Mouse (Mus musculus) MEL (cell line): ENCODE measurements around the gene Nup214. TPM values are rescaled to one million over a fixed set of nuclear protein-coding genes. Genes with fewer than 3 reads are reported as not detected.

Source experiments
- DNase-seq: peaks from one replicate; pipeline ENCODE4 v3.0.0; 2011; ENCODE audit warnings: low read depth, low spot score
- H3K27ac ChIP-seq: 2 replicates; pipeline ENCODE4 v1.5.1; 2012; ENCODE audit warnings: low read depth, mild to moderate bottlenecking, control low read depth, low read length, moderate library complexity; ENCODE audit not compliant: control insufficient read depth
- H3K27me3 ChIP-seq, 2 experiments: fragments of 150-350 bp in 1 of 2; sonication (generic) in 1 of 2; 2 replicates each; pipeline ENCODE4 v1.6.1; 2012; ENCODE audit warnings: low read length in 2 of 2, mild to moderate bottlenecking in 2 of 2, improper control_type of control experiment in 1 of 2, moderate library complexity in 1 of 2; ENCODE audit not compliant: insufficient read depth in 2 of 2, control insufficient read depth in 1 of 2
- H3K36me3 ChIP-seq, 2 experiments: 2 replicates each; pipeline ENCODE4 v1.6.1; 2012 to 2014; ENCODE audit warnings: low read length in 2 of 2, improper control_type of control experiment in 1 of 2, inconsistent platforms in 1 of 2, mild to moderate bottlenecking in 1 of 2; ENCODE audit not compliant: insufficient read depth in 2 of 2, control insufficient read depth in 1 of 2
- H3K4me1 ChIP-seq, 2 experiments: fragments of 150-350 bp in 1 of 2; sonication (generic) in 1 of 2; 2 replicates each; pipeline ENCODE4 v1.6.1; 2012; ENCODE audit warnings: low read length in 2 of 2, improper control_type of control experiment in 1 of 2, mild to moderate bottlenecking in 1 of 2; ENCODE audit not compliant: insufficient read depth in 2 of 2, control insufficient read depth in 1 of 2
- H3K4me3 ChIP-seq, 2 experiments: fragments of 150-350 bp in 1 of 2; sonication (generic) in 1 of 2; 2 replicates each; pipeline ENCODE4 v1.5.1; 2012; ENCODE audit warnings: low read depth in 2 of 2, low read length in 2 of 2, mild to moderate bottlenecking in 2 of 2, moderate library complexity in 2 of 2, control low read depth in 1 of 2, improper control_type of control experiment in 1 of 2; ENCODE audit not compliant: control insufficient read depth in 1 of 2, insufficient read depth in 1 of 2
- H3K79me2 ChIP-seq: 2 replicates; pipeline ENCODE4 v1.6.1; 2012; ENCODE audit warnings: mild to moderate bottlenecking, low read length, moderate library complexity; ENCODE audit not compliant: control insufficient read depth, poor library complexity, insufficient read depth
- H3K9ac ChIP-seq: 2 replicates; pipeline ENCODE4 v1.6.1; 2012; ENCODE audit warnings: low read depth, mild to moderate bottlenecking, control low read depth, low read length, moderate library complexity; ENCODE audit not compliant: control insufficient read depth, poor library complexity, severe bottlenecking
- H3K9me3 ChIP-seq: fragments of 150-350 bp; sonication (generic); replicated peaks from 2 replicates; pipeline ENCODE4 v1.6.1; 2012; ENCODE audit warnings: mild to moderate bottlenecking, low read length, improper control_type of control experiment, moderate library complexity; ENCODE audit not compliant: insufficient read depth
- CHD1 ChIP-seq: IDR thresholded peaks from 2 replicates; pipeline ENCODE4 v1.6.1; 2012; ENCODE audit warnings: low read depth, mild to moderate bottlenecking, inconsistent platforms, low read length, improper control_type of control experiment
- CHD2 ChIP-seq: IDR thresholded peaks from 2 replicates; pipeline ENCODE4 v1.6.1; 2011; ENCODE audit warnings: low read length, improper control_type of control experiment
- CTCF ChIP-seq, 3 experiments: IDR thresholded peaks in 2 of 3; conservative IDR thresholded peaks in 1 of 3; 2 replicates each; pipeline ENCODE4 v1.5.1; 2011 to 2012; ENCODE audit warnings: low read length in 3 of 3, low read depth in 2 of 3, mild to moderate bottlenecking in 2 of 3, improper control_type of control experiment in 1 of 3, inconsistent platforms in 1 of 3, mixed read lengths in 1 of 3, moderate library complexity in 1 of 3; ENCODE audit not compliant: control insufficient read depth in 1 of 3, insufficient read depth in 1 of 3, poor library complexity in 1 of 3, severe bottlenecking in 1 of 3
- E2F4 ChIP-seq: IDR thresholded peaks from 2 replicates; pipeline ENCODE4 v1.6.1; 2011; ENCODE audit warnings: low read depth, low read length, improper control_type of control experiment, borderline replicate concordance
- ELF1 ChIP-seq: IDR thresholded peaks from 2 replicates; pipeline ENCODE4 v1.6.1; 2014; ENCODE audit warnings: low read depth, mild to moderate bottlenecking, inconsistent platforms, low read length, improper control_type of control experiment, moderate library complexity
- EP300 ChIP-seq, 2 experiments: IDR thresholded peaks; 2 replicates each; pipeline ENCODE4 v1.6.1; 2011; ENCODE audit warnings: improper control_type of control experiment in 2 of 2, low read length in 2 of 2, low read depth in 1 of 2, mild to moderate bottlenecking in 1 of 2
- HCFC1 ChIP-seq: IDR thresholded peaks from 2 replicates; pipeline ENCODE4 v1.6.1; 2012; ENCODE audit warnings: low read depth, mild to moderate bottlenecking, inconsistent platforms, low read length, improper control_type of control experiment, moderate library complexity
- MAFK ChIP-seq: IDR thresholded peaks from 2 replicates; pipeline ENCODE4 v1.6.1; 2011; ENCODE audit warnings: low read depth, mild to moderate bottlenecking, low read length, improper control_type of control experiment, borderline replicate concordance
- MAX ChIP-seq: IDR thresholded peaks from 2 replicates; pipeline ENCODE4 v1.6.1; 2011; ENCODE audit warnings: low read length, improper control_type of control experiment
- MAZ ChIP-seq: IDR thresholded peaks from 2 replicates; pipeline ENCODE4 v1.6.1; 2012; ENCODE audit warnings: low read depth, mild to moderate bottlenecking, inconsistent platforms, low read length, improper control_type of control experiment
- MEF2A ChIP-seq: IDR thresholded peaks from 2 replicates; pipeline ENCODE4 v1.6.1; 2014; ENCODE audit warnings: low read depth, mild to moderate bottlenecking, inconsistent platforms, low read length, improper control_type of control experiment; ENCODE audit not compliant: poor library complexity, insufficient replicate concordance, severe bottlenecking; ENCODE audit errors: extremely low read depth
- MYB ChIP-seq: IDR thresholded peaks from 2 replicates; pipeline ENCODE4 v1.6.1; 2011; ENCODE audit warnings: mild to moderate bottlenecking, low read depth, low read length, improper control_type of control experiment
- MYC ChIP-seq: IDR thresholded peaks from 2 replicates; pipeline ENCODE4 v1.6.1; 2011; ENCODE audit warnings: low read depth, mild to moderate bottlenecking, low read length, improper control_type of control experiment, moderate library complexity
- NRF1 ChIP-seq: IDR thresholded peaks from 2 replicates; pipeline ENCODE4 v1.6.1; 2014; ENCODE audit warnings: low read depth, mild to moderate bottlenecking, inconsistent platforms, low read length, improper control_type of control experiment, moderate library complexity; ENCODE audit not compliant: poor library complexity, insufficient read depth, severe bottlenecking
- POLR2A ChIP-seq, 2 experiments: IDR thresholded peaks; 2 replicates each; pipeline ENCODE4 v1.6.1; 2011 to 2012; ENCODE audit warnings: low read length in 2 of 2, mild to moderate bottlenecking in 2 of 2, control low read depth in 1 of 2, improper control_type of control experiment in 1 of 2, low read depth in 1 of 2, moderate library complexity in 1 of 2; ENCODE audit not compliant: control insufficient read depth in 1 of 2, insufficient read depth in 1 of 2, poor library complexity in 1 of 2
- RCOR1 ChIP-seq: IDR thresholded peaks from 2 replicates; pipeline ENCODE4 v1.6.1; 2012; ENCODE audit warnings: low read depth, mild to moderate bottlenecking, inconsistent platforms, low read length, improper control_type of control experiment
- SIN3A ChIP-seq: IDR thresholded peaks from 2 replicates; pipeline ENCODE4 v1.6.1; 2012; ENCODE audit warnings: low read length, improper control_type of control experiment, inconsistent platforms
- SMC3 ChIP-seq: IDR thresholded peaks from 2 replicates; pipeline ENCODE4 v1.6.1; 2011; ENCODE audit warnings: low read depth, low read length, improper control_type of control experiment
- TAL1 ChIP-seq: IDR thresholded peaks from 2 replicates; pipeline ENCODE4 v1.6.1; 2012; ENCODE audit warnings: mild to moderate bottlenecking, inconsistent platforms, low read length, moderate library complexity, mixed read lengths
- TBP ChIP-seq: IDR thresholded peaks from 2 replicates; pipeline ENCODE4 v1.8.0; 2011; ENCODE audit warnings: low read depth, low read length, improper control_type of control experiment
- TCF12 ChIP-seq: IDR thresholded peaks from 2 replicates; pipeline ENCODE4 v1.6.1; 2014; ENCODE audit warnings: low read depth, mild to moderate bottlenecking, inconsistent platforms, low read length, improper control_type of control experiment, moderate library complexity
- USF1 ChIP-seq: IDR thresholded peaks from 2 replicates; pipeline ENCODE4 v1.6.1; 2014; ENCODE audit warnings: low read depth, mild to moderate bottlenecking, inconsistent platforms, low read length, improper control_type of control experiment, moderate library complexity
- USF2 ChIP-seq, 2 experiments: IDR thresholded peaks; 2 replicates each; pipeline ENCODE4 v1.6.1; 2011 to 2012; ENCODE audit warnings: improper control_type of control experiment in 2 of 2, low read length in 2 of 2, borderline replicate concordance in 1 of 2, inconsistent platforms in 1 of 2, low read depth in 1 of 2, mild to moderate bottlenecking in 1 of 2; ENCODE audit not compliant: insufficient read depth in 1 of 2
- ZC3H11A ChIP-seq: IDR thresholded peaks from 2 replicates; pipeline ENCODE4 v1.6.1; 2012; ENCODE audit warnings: low read depth, mild to moderate bottlenecking, inconsistent platforms, low read length, improper control_type of control experiment
- ZMIZ1 ChIP-seq: IDR thresholded peaks from 2 replicates; pipeline ENCODE4 v1.6.1; 2012; ENCODE audit warnings: low read depth, mild to moderate bottlenecking, inconsistent platforms, low read length, improper control_type of control experiment, moderate library complexity
- ZNF384 ChIP-seq: IDR thresholded peaks from 2 replicates; pipeline ENCODE4 v1.6.1; 2012; ENCODE audit warnings: low read depth, mild to moderate bottlenecking, inconsistent platforms, low read length, improper control_type of control experiment
- polyA plus RNA-seq, 2 experiments: library from polyadenylated mRNA; stranded (reverse) in 1 of 2; unstranded in 1 of 2; fragments of >175 nt in 1 of 2; fragments of >200 nt in 1 of 2; gene quantifications; 2 replicates each; pipeline versions ENCODE4 v1.2.1 to v1.2.4; 2012; ENCODE audit warnings: low replicate concordance in 2 of 2, low read depth in 1 of 2; ENCODE audit not compliant: insufficient read length in 2 of 2, insufficient read depth in 1 of 2, missing spikeins in 1 of 2
- total RNA-seq: library from RNA; depleted of rRNA; stranded (reverse); fragments of 300-350 nt; gene quantifications from 2 replicates; pipeline ENCODE4 v1.2.3, GENCODE M21; 2012

Gene Nup214
- total and polyA plus RNA-seq, 3 experiments = 71.4 to 163 (median 78.6) TPM

DNA sequence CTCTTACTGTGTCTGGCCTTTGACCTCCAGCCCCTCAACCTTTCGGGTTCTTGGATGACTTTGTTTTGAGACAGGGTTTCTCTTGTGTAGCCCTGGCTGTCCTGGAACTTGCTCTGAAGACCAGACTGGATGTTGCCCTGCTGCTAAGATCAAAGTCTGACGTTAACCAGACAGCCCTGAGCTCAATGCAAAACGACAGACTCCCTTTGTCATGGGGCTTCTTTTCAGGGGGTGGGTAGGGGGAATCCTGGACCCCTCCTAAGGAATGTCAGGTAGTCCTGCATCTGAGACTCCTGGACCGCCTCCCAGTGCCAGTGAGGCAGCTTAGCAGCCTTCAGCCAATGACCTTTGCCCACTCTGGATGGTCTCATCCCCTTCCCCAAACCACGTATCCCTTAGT, 84.5 kb downstream of the Nup214 start:
- no peaks in the 10 kb centered on the region for H3K27me3 ChIP-seq
- H3K9me3 ChIP-seq = no peaks in the 10 kb centered on the region
- no peaks in the 10 kb centered on the region for H3K79me2 ChIP-seq
- H3K4me3 ChIP-seq = no peak overlapping the region
- H3K9ac ChIP-seq = no peak overlapping the region
- DNase-seq = no peak
- peaks cover 0 to 41% of the 10 kb centered on the region in 2 experiments; a peak in 2 of 4 replicates for H3K36me3 ChIP-seq
- no peak for TF ChIP-seq EP300 (IDR thresholded peaks at IDR 0.05; ENCODE audit: low read depth in 1 of 2, low read length in 2 of 2)
- TF ChIP-seq USF2 (IDR thresholded peaks at IDR 0.05; ENCODE audit: borderline replicate concordance in 1 of 2, insufficient read depth in 1 of 2, low read depth in 1 of 2, low read length in 2 of 2) = no peak
- no peak for TF ChIP-seq CHD2
- no peak for TF ChIP-seq MYC
- no peak for TF ChIP-seq TCF12
- no peak for TF ChIP-seq HCFC1
- no peak for TF ChIP-seq E2F4
- TF ChIP-seq MYB = no peak
- no peak for TF ChIP-seq TAL1
- no peak for TF ChIP-seq SIN3A
- no peak for TF ChIP-seq ZNF384
- TF ChIP-seq ZMIZ1 = no peak
- no peak for TF ChIP-seq TBP
- no peak for TF ChIP-seq SMC3
- no peak for TF ChIP-seq ELF1
- TF ChIP-seq POLR2A (IDR thresholded peaks at IDR 0.05; ENCODE audit: control insufficient read depth in 1 of 2, insufficient read depth in 1 of 2, low read depth in 1 of 2, low read length in 2 of 2, poor library complexity in 1 of 2) = no peak
- TF ChIP-seq MEF2A = no peak
- TF ChIP-seq RCOR1 = no peak
- TF ChIP-seq MAZ = no peak
- no peak overlapping the region for H3K27ac ChIP-seq
- H3K4me1 ChIP-seq = peaks cover 33 to 48% of the 10 kb centered on the region in 2 experiments

DNA sequence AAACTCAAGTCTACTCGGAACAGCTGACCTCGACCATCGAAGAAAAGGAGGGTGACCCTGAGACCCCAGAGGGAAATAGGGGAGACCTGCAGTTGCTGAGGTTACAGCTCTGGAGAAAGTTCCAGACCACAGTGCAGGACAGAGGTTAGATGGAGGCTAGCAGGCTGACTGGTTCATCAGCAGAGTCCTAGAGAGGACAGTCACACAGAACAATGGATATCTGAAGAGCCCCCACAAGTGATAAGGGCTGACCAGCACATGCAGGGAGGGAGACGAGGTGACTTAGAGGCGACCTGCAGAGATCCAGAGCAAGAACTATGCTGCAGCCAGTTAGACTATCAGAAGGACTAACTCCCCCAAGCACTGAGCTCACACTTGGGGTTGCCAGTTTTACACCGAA, 85.4 kb downstream of the Nup214 start:
- Histone ChIP-seq H3K4me1 (peaks cover 33 to 48% of the 10 kb centered on the region in 2 experiments), H3K27me3 (no peaks in the 10 kb centered on the region), H3K9me3 (no peaks in the 10 kb centered on the region), H3K27ac (no peak overlapping the region), H3K9ac (no peak overlapping the region), H3K36me3 (peaks cover 0 to 41% of the 10 kb centered on the region in 2 experiments; a peak in 2 of 4 replicates), H3K4me3 (no peak overlapping the region), H3K79me2 (no peaks in the 10 kb centered on the region)
- TF ChIP-seq USF2 (IDR thresholded peaks at IDR 0.05; ENCODE audit: borderline replicate concordance in 1 of 2, insufficient read depth in 1 of 2, low read depth in 1 of 2, low read length in 2 of 2) (no peak), SIN3A (no peak), ZC3H11A (no peak), ELF1 (no peak), POLR2A (IDR thresholded peaks at IDR 0.05; ENCODE audit: control insufficient read depth in 1 of 2, insufficient read depth in 1 of 2, low read depth in 1 of 2, low read length in 2 of 2, poor library complexity in 1 of 2) (no peak), USF1 (no peak), MAFK (no peak), NRF1 (no peak), CTCF (IDR thresholded peaks at IDR 0.05 in 2 of 3, conservative IDR thresholded peaks at IDR 0.05 in 1 of 3; ENCODE audit: control insufficient read depth in 1 of 3, insufficient read depth in 1 of 3, low read depth in 2 of 3, low read length in 3 of 3, poor library complexity in 1 of 3, severe bottlenecking in 1 of 3) (no peak), MAX (no peak), CHD1 (no peak)
- no peak for DNase-seq
